Mouse (Mus musculus) small intestine, adult 2 months (tissue): ENCODE measurements around the gene Efnb2. TPM values are rescaled to one million over a fixed set of nuclear protein-coding genes. Genes with fewer than 3 reads are reported as not detected.

ENCODE experiments used
- H3K27ac ChIP-seq: fragments of 200-500 bp; 2 replicates; pipeline ENCODE4 v1.5.1; 2012; ENCODE audit warnings: low read depth, low read length, control low read depth, inconsistent platforms; ENCODE audit not compliant: insufficient read depth
- H3K27me3 ChIP-seq: fragments of 200-500 bp; 2 replicates; pipeline ENCODE4 v1.6.1; 2012; ENCODE audit warnings: mild to moderate bottlenecking, moderate library complexity, low read length, inconsistent platforms; ENCODE audit not compliant: control insufficient read depth, insufficient read depth
- H3K36me3 ChIP-seq: fragments of 200-500 bp; 2 replicates; pipeline ENCODE4 v1.6.1; 2012; ENCODE audit warnings: mild to moderate bottlenecking, low read length, control low read depth, inconsistent platforms; ENCODE audit not compliant: control insufficient read depth, insufficient read depth
- H3K4me1 ChIP-seq: fragments of 200-500 bp; 2 replicates; pipeline ENCODE4 v1.6.1; 2012; ENCODE audit warnings: low read length, inconsistent platforms, mixed read lengths; ENCODE audit not compliant: control insufficient read depth, insufficient read depth, insufficient read length
- H3K4me3 ChIP-seq: fragments of 200-500 bp; 2 replicates; pipeline ENCODE4 v1.5.1; 2012; ENCODE audit warnings: low read depth, mild to moderate bottlenecking, control low read depth, inconsistent platforms, low read length, moderate library complexity
- CTCF ChIP-seq: fragments of 200-500 bp; IDR thresholded peaks from 2 replicates; pipeline ENCODE4 v1.5.1; 2012; ENCODE audit warnings: low read depth, mild to moderate bottlenecking, control low read depth, inconsistent platforms, low read length, moderate library complexity, mixed read lengths; ENCODE audit not compliant: insufficient replicate concordance, insufficient read length; ENCODE audit errors: extremely low read depth
- POLR2A ChIP-seq: fragments of 200-500 bp; IDR thresholded peaks from 2 replicates; pipeline ENCODE4 v1.6.1; 2012; ENCODE audit warnings: low read depth, mild to moderate bottlenecking, control low read depth, inconsistent platforms, low read length, moderate library complexity
- WGBS: fragments of 180-500 bp; shearing (Covaris S2); methylation state at CpG from one replicate; pipeline ENCODE4 v1.1.7; 2018; 5-methylcytosine and 5-hydroxymethylcytosine counted together
- polyA plus RNA-seq: library from polyadenylated mRNA; depleted of rRNA; stranded (reverse); fragments of >200 nt; gene quantifications from 2 replicates; pipeline ENCODE4 v1.2.3, GENCODE M21; 2012

The Efnb2 gene
- polyA plus RNA-seq, 1 experiment: 77.8 TPM

GRCm38 (mm10) chr8:8689454-8690145 lies 28.6 kb upstream of the Efnb2 start:
- Histone ChIP-seq H3K4me3 (peak overlapping the region; percentile 96), H3K27me3 (no peaks in the 10 kb centered on the region), H3K36me3 (no peaks in the 10 kb centered on the region), H3K4me1 (peaks cover 3% of the 10 kb centered on the region; the same call in 1 of the 2 replicates), H3K27ac (peak overlapping the region; percentile 17)
- peak; percentile 11; the same call in 1 of the 2 replicates for TF ChIP-seq POLR2A
- no peak for TF ChIP-seq CTCF
- under 1% methylated on average over 68 of the region's 68 CpGs for WGBS

GRCm38 (mm10) chr8:8688823-8689453 lies 27.9 kb upstream of the Efnb2 start:
- WGBS: 6% methylated on average over 9 of the region's 9 CpGs
- Histone ChIP-seq H3K27me3 (no peaks in the 10 kb centered on the region), H3K4me1 (peaks cover 4% of the 10 kb centered on the region; the same call in 1 of the 2 replicates), H3K36me3 (no peaks in the 10 kb centered on the region), H3K27ac (no peak overlapping the region), H3K4me3 (peak overlapping the region; percentile 96)
- TF ChIP-seq CTCF (no peak), POLR2A (no peak)

GRCm38 (mm10) chr8:8685517-8685916 lies 24.5 kb upstream of the Efnb2 start:
- H3K4me1 ChIP-seq: peaks cover 7% of the 10 kb centered on the region; the same call in 1 of the 2 replicates
- no peak overlapping the region for H3K4me3 ChIP-seq
- no peaks in the 10 kb centered on the region for H3K27me3 ChIP-seq
- WGBS: 60% methylated on average over 2 of the region's 2 CpGs
- H3K36me3 ChIP-seq: peaks cover 15% of the 10 kb centered on the region
- no peak overlapping the region for H3K27ac ChIP-seq
- TF ChIP-seq CTCF: no peak
- no peak for TF ChIP-seq POLR2A

- TF ChIP-seq POLR2A (no peak), CTCF (no peak)
- peaks cover 7% of the 10 kb centered on the region; the same call in 1 of the 2 replicates for H3K4me1 ChIP-seq
- no peaks in the 10 kb centered on the region for H3K27me3 ChIP-seq
- H3K4me3 ChIP-seq: no peak overlapping the region
- WGBS: 42% methylated on average over 3 of the region's 3 CpGs
- no peak overlapping the region for H3K27ac ChIP-seq
- peaks cover 28% of the 10 kb centered on the region for H3K36me3 ChIP-seq
Measured at GRCm38 (mm10) chr8:8682697-8683096, 21.7 kb upstream of the Efnb2 start.

- WGBS: 85% methylated on average over 3 of the region's 3 CpGs
- no peaks in the 10 kb centered on the region for H3K27me3 ChIP-seq
- no peak overlapping the region for H3K4me3 ChIP-seq
- peaks cover 6% of the 10 kb centered on the region; the same call in 1 of the 2 replicates for H3K4me1 ChIP-seq
- H3K27ac ChIP-seq: no peak overlapping the region
- TF ChIP-seq POLR2A: no peak
- TF ChIP-seq CTCF: no peak; the same call in 1 of the 2 replicates
- H3K36me3 ChIP-seq: peaks cover 44% of the 10 kb centered on the region
Measured at GRCm38 (mm10) chr8:8678236-8678635, 17.2 kb upstream of the Efnb2 start.

GRCm38 (mm10) chr8:8674864-8675263 lies 13.8 kb upstream of the Efnb2 start:
- H3K4me3 ChIP-seq: no peak overlapping the region
- peaks cover 4% of the 10 kb centered on the region; the same call in 1 of the 2 replicates for H3K4me1 ChIP-seq
- no peaks in the 10 kb centered on the region for H3K27me3 ChIP-seq
- no peak overlapping the region for H3K27ac ChIP-seq
- TF ChIP-seq CTCF (no peak), POLR2A (no peak)
- H3K36me3 ChIP-seq: peaks cover 40% of the 10 kb centered on the region
- WGBS: 39% methylated on average over 5 of the region's 5 CpGs

- peak overlapping the region; percentile 78 for H3K4me3 ChIP-seq
- no peak for TF ChIP-seq POLR2A
- TF ChIP-seq CTCF: peak; percentile 93
- H3K27me3 ChIP-seq: no peaks in the 10 kb centered on the region
- peak overlapping the region; percentile 78 for H3K27ac ChIP-seq
- no peaks in the 10 kb centered on the region; the same call in 1 of the 2 replicates for H3K4me1 ChIP-seq
- 2% methylated on average over 23 of the region's 23 CpGs for WGBS
- H3K36me3 ChIP-seq: peaks cover 4% of the 10 kb centered on the region
Measured at GRCm38 (mm10) chr8:8661759-8662138, 707 bp upstream of the Efnb2 start.
